Mouse (Mus musculus): ENCODE data around the gene Pde8a. TPM values are rescaled to one million over a fixed set of nuclear protein-coding genes. Genes with fewer than 3 reads are reported as not detected.

Gene Pde8a
- total RNA-seq, 2 experiments from 2014 or later = 4.7 to 7.0 TPM

GRCm38 (mm10) chr7:81255456-81255855, 42.1 kb downstream of the Pde8a start:
- no peak for DNase-seq
- intact Hi-C loops (cut with DNase I) = no loop called here

GRCm38 (mm10) chr7:81256773-81257172, 43.4 kb downstream of the Pde8a start:
- intact Hi-C loops (cut with DNase I) = no loop called here
- no peak for DNase-seq

GRCm38 (mm10) chr7:81261548-81261947, 48.2 kb downstream of the Pde8a start:
- intact Hi-C loops (cut with DNase I) = no loop called here
- no peak for DNase-seq

DNA sequence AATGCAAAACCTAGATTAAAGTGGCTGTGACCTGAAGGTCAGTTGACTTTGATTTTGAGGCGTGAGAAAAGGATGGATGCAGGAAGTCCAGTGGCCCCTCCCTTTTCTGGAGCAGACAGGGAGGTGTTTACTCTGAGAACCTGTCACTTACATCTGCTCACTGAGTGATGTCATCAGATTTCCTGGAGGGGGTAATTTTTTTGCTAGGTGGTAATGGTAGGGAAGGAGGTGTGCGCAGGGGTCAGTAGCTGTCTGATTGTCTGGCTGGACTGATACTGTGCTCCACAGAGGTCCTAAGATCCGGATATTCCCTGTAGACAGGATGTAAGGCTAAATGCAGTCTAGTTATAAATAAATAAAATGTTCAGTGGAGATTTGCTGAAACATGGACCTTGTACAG, 59.5 kb downstream of the Pde8a start:
- intact Hi-C loops (cut with DNase I) = loop anchor here (2.0 kb wide), 1 partner anchor 20 kb away; no protein-coding TSS in a partner anchor
- DNase-seq = no peak

DNA sequence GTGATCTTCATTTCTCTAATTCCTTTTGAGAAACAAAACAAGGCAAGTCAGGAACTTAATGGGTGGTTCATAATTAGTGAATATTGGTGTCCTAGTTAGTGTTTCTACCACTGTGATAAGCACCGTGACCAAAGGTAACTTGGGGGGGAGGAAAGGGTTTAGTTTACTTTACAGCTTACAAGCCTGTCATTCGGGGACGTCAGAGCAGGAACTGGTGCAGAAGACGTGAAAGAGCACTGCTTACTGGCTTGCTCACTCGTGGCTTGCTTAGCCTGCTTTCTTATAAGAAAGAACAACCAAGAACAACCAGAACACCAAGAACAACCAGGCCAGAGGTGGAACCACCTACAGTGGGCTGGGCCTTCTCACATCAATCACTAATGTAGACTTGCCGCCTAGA, 65.6 kb downstream of the Pde8a start:
- intact Hi-C loops (cut with DNase I) = no loop called here
- DNase-seq = no peak

GRCm38 (mm10) chr7:81281240-81281639, 67.8 kb downstream of the Pde8a start:
- intact Hi-C loops (cut with DNase I) = no loop called here
- DNase-seq = no peak

GRCm38 (mm10) chr7:81286456-81286855, 73.1 kb downstream of the Pde8a start:
- intact Hi-C loops (cut with DNase I) = loop anchor here (5.0 kb wide), 1 partner anchor 79 kb away; no protein-coding TSS in a partner anchor
- no peak for DNase-seq

- intact Hi-C loops (cut with DNase I) = loop anchor here (5.0 kb wide), 1 partner anchor 80 kb away; no protein-coding TSS in a partner anchor
- no peak for DNase-seq
These were observed 73.5 kb downstream of the Pde8a start for GRCm38 (mm10) chr7:81286946-81287345.

DNA sequence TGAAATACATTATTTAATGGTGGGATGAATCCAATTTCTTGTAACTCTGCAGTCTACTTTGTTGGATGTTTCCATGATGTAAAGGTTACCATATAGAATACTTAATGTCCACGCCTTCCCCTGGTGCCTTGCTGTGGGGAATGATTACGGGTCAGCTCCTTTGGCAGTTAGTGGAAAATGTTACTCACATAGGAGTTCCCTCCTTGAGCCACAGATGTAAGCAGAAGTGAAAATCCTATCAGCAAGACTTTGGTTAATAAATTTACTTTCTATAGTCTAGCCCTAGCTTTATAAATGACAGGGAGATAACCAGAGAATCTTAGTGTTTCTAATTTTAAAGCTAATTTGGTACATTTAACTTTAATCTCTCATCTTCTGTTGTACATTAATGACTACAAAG, 81.8 kb downstream of the Pde8a start:
- no peak for DNase-seq
- intact Hi-C loops (cut with DNase I) = no loop called here

GRCm38 (mm10) chr7:81298206-81298605, 84.8 kb downstream of the Pde8a start:
- DNase-seq = no peak
- intact Hi-C loops (cut with DNase I) = no loop called here

DNA sequence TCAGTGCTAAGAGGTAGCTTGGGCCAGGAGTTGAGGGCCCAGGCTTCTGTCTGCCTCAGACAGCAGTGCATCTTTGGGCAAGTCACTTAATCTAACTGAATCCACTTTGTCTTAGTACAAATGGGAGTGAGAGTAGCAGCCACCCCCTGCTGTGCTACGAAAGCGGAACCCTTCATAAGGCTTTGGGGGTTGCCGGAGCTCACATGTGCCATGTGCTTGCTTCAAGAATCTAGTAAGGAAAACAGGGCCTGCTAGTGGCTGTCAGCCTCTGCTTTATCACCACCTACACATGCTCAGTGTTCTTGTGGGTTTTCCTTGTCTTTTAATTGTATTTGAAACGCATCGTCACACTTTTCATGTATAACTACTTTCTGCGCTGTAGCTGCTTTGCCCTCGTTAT, 87.9 kb downstream of the Pde8a start:
- DNase-seq = no peak
- intact Hi-C loops (cut with DNase I) = no loop called here

DNA sequence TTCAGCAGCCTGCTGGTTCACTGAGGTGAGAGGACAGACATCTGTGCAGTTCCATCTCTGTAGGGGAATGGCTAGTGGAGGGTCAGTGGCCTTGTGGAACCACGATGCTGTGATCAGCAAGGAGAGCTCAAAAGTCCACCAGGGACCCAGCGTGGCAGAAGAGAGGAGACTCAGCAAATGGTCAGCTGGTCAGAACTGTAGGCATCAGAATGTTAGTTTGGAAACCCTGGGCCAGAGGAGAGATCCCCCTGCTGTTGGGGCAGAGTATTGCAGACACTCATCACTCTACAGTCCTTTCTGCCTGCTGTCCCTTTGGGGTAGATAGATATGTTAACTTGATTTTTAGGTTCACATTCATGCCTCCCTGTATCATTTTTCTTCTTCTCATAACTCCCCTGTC, 90.3 kb downstream of the Pde8a start:
- intact Hi-C loops (cut with DNase I) = loop anchor here (1.0 to 2.0 kb wide), 2 partner anchors 94 to 135 kb away; no protein-coding TSS in a partner anchor
- DNase-seq = no peak

GRCm38 (mm10) chr7:81304100-81304499, 90.7 kb downstream of the Pde8a start:
- intact Hi-C loops (cut with DNase I) = no loop called here
- no peak for DNase-seq

DNA sequence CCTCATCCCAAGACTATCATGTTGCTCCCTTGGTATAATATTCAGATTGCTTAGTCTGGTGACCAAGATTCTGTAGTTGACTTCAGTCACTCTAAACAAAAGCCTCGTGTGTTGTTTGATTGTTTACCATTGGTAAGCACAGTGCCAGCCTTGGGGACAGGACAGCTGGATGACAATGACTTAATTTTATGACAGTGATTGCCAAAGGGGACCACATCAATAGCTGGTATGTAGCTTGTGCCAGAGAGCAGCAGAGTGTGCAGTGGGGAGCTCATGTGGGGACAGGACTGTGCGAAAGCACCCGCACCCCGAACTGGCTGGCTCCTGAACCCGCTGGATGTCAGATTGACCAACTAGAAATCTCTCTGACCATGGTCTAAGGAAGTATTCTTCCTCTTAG, 91.3 kb downstream of the Pde8a start:
- DNase-seq = no peak
- intact Hi-C loops (cut with DNase I) = no loop called here

DNA sequence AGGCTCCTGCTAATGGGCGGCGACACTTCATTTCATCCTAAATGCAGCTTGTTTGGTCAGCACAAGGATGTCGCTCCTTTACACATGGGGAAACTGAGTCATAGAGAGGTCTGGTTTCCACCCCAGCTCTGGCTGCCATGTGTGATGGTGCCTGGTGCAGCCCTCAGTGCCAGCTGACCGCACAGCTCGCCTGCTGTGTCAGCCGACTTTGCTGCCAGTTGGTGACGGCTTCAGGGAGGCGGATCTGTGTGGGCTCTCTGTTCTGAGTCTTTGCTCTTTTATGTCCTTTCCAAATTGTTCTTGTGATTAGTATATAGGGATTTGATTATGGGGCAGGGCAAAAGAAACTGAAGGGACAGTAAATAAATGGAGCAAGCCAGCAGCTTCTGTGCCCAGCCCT, 94.3 kb downstream of the Pde8a start:
- intact Hi-C loops (cut with DNase I) = no loop called here
- DNase-seq = no peak

DNA sequence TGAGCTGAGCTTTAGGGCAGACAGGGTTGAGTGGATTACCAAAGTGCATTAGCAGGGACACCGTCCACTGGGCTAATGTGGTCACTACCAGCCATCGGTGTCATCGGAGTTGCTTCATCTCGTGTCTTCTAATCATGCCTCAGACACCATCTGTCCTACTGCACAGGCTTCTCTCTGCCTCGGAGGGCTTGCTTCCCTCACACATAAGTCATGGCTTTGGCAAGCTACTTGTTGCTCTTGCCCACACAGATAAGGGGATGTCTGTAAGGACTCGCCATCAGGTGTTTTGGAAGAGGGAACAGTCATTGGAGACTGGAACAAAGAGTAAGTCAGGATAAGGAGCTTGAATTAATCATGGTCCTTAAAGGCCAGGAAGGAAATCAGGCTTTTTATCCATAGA, 95.9 kb downstream of the Pde8a start:
- no peak for DNase-seq
- intact Hi-C loops (cut with DNase I) = no loop called here

- no peak for DNase-seq
- intact Hi-C loops (cut with DNase I) = loop anchor here (10.0 kb wide), 1 partner anchor 426 kb away; no protein-coding TSS in a partner anchor
These were observed 97.7 kb downstream of the Pde8a start for GRCm38 (mm10) chr7:81311130-81311529.

DNA sequence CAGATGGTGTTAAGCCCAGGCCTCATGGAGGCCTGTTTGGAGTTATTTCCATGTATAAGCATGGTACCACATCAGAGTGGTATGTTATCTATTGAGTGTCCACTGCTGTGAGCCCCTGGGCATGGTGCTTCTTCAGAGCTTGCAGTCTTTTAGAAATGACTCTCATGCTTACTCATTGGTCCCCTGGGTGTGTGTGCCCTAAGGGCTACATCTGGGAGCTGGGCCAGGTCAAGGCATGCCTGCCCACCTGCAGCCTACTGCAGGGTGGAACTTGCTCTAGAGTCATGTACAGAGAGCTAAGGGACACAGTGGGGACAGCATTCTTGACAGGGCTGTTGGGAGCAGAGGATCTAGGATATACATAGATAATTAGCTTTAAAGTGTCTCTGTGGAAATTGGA, 98.2 kb downstream of the Pde8a start:
- intact Hi-C loops (cut with DNase I) = loop anchor here (10.0 kb wide), 1 partner anchor 427 kb away; no protein-coding TSS in a partner anchor
- DNase-seq = no peak

DNA sequence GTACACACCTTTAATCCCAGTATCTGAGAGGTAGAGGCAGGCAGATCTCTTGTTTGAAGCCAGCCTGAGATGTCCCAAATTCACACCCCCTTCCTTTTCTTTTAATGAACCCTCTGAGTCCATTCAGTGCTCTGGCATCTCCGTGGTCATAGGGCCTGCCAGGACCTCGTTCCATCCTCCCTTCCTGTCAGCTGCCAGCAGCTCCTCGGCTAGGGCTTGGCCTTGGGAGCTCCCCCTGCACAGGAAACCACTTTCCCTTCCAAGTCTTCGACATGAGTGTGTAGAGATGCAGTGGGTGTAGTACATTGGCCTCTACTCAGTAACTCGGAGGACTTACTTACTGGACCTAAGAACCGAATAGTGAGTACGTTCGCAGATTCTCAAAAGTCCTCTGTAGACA, 102.2 kb downstream of the Pde8a start:
- intact Hi-C loops (cut with DNase I) = loop anchor here (10.0 kb wide), 1 partner anchor 431 kb away; no protein-coding TSS in a partner anchor
- no peak for DNase-seq

DNA sequence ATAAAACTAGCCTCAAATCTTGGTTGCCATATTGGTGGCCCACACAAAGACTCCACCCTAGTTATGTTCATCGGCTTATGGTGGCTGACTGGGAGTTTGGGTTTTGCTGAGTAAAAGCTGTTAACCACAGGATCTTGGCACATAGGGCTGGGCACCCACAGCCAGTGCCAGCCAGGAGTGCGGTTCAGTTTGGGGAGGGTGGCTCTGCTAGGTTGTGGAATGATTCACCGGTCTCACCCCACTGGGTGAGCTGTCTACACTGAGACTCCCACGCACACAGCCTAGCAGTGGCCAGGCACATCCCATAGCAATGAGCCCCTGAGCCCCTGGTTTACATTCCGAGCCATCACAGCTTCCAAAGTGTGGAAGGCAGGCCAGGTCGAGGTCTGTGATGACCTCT, 106.4 kb downstream of the Pde8a start:
- intact Hi-C loops (cut with DNase I) = loop anchor here (10.0 kb wide), 1 partner anchor 435 kb away; no protein-coding TSS in a partner anchor
- no peak for DNase-seq

- no peak for DNase-seq
- intact Hi-C loops (cut with DNase I) = no loop called here
These were observed 108.4 kb downstream of the Pde8a start for GRCm38 (mm10) chr7:81321776-81322175.

DNA sequence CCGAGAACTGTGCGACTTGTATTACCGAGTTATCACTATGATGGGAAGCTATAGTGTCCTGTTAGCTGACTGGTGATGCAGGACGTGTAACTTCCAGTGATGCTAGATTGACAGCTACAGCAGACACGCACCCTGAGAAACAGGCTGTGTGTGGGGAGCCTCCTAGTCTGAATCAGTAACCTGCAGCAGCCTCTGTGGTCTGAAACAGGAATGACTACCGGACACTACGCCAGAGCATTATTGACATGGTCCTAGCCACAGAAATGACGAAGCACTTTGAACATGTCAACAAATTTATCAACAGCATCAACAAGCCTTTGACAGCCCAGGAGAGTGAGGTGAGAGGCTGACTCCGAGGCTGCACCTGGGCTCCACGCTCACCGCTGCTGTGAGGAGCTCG, 112.6 kb downstream of the Pde8a start:
- intact Hi-C loops (cut with DNase I) = no loop called here
- DNase-seq = no peak

GRCm38 (mm10) chr7:81326859-81327258, 113.5 kb downstream of the Pde8a start:
- intact Hi-C loops (cut with DNase I) = no loop called here

More at GRCm38 (mm10) chr7:81326859-81327258, 113.5 kb downstream of the Pde8a start:
- no peak for DNase-seq

Data from gastrocnemius, postnatal 36 days (tissue).